In genomic region chr8:123708729-123709128, GRCm38 (mm10) we compare ENCODE assay signal across 28 mouse cellular contexts. TPM values are rescaled to one million over a fixed set of nuclear protein-coding genes. Genes with fewer than 3 reads are reported as not detected.
A peak's percentile ranks its signal among the peaks of the same experiment; 100 is the strongest.
DNase-seq lines count a peak whose midpoint lies in the region; ATAC-seq and TF ChIP-seq lines count a peak whose summit lies in the region.
"Had no signal": no experiment of that assay in that cellular context is flagged by ENCODE, and none has a peak within 500 bp of the region (broad histone marks: within the 10 kb centered on the region; RNA-seq: fewer than 3 reads in every experiment).

No protein-coding gene starts in this region.

- no peaks in the 10 kb centered on the region for H3K27me3 ChIP-seq in liver, adult 2 months (ENCODE audit: control insufficient read depth, insufficient read depth, low read length)
- no peaks in the 10 kb centered on the region for H3K27me3 ChIP-seq in liver, postnatal 0 days (ENCODE audit: insufficient read depth, low read length)
- H3K27me3 ChIP-seq in intestine, embryonic 15.5 days (replicated peaks): no peaks in the 10 kb centered on the region
- H3K27me3 ChIP-seq in stomach, embryonic 15.5 days (replicated peaks): no peaks in the 10 kb centered on the region
- no peaks in the 10 kb centered on the region for H3K27me3 ChIP-seq in heart, adult 2 months (ENCODE audit: control insufficient read depth, insufficient read depth, low read length)
- H3K27me3 ChIP-seq: embryonic facial prominence, embryonic 15.5 days; midbrain, embryonic 13.5 days had no signal

- no peak for ATAC-seq in liver, postnatal 0 days
- peak; percentile 96 for ATAC-seq in intestine, embryonic 15.5 days
- ATAC-seq in stomach, embryonic 15.5 days (ENCODE audit: insufficient read depth, low FRiP score, low read depth): 0 out of 2 replicates have a peak, but pooled peaks have one; percentile 47
- ATAC-seq: activated CD4-positive, CD25-positive, alpha-beta regulatory T cell, adult 4 months; CD4-positive, CD25-positive, alpha-beta regulatory T cell, adult 4 months; forebrain, embryonic 14.5 days; inflammation-experienced regulatory T-cells, adult 6 months; midbrain, embryonic 13.5 days had no signal

- H3K9me3 ChIP-seq in liver, postnatal 0 days (ENCODE audit: low read length): no peaks in the 10 kb centered on the region
- no peaks in the 10 kb centered on the region for H3K9me3 ChIP-seq in intestine, embryonic 15.5 days
- H3K9me3 ChIP-seq in stomach, embryonic 15.5 days: no peaks in the 10 kb centered on the region
- H3K9me3 ChIP-seq: embryonic facial prominence, embryonic 10.5 days; embryonic facial prominence, embryonic 15.5 days; heart, embryonic 13.5 days; liver, embryonic 15.5 days; lung, embryonic 15.5 days; midbrain, embryonic 13.5 days had no signal

- H3K79me2 ChIP-seq in liver, adult 2 months (ENCODE audit: control insufficient read depth, insufficient read depth, low read length): no peaks in the 10 kb centered on the region
- H3K79me2 ChIP-seq in heart, adult 2 months (replicated peaks; ENCODE audit: control insufficient read depth, insufficient read depth, low read length): no peaks in the 10 kb centered on the region

- H3K4me3 ChIP-seq in liver, adult 2 months (ENCODE audit: insufficient read depth, low read depth, low read length): no peak overlapping the region
- H3K4me3 ChIP-seq in liver, postnatal 0 days (ENCODE audit: low read depth, low read length): no peak overlapping the region
- no peak overlapping the region for H3K4me3 ChIP-seq in intestine, embryonic 15.5 days (replicated peaks)
- no peak overlapping the region for H3K4me3 ChIP-seq in stomach, embryonic 15.5 days (replicated peaks)
- no peak overlapping the region for H3K4me3 ChIP-seq in heart, adult 2 months
- H3K4me3 ChIP-seq: embryonic facial prominence, embryonic 10.5 days; embryonic facial prominence, embryonic 15.5 days; heart, embryonic 13.5 days; liver, embryonic 15.5 days; lung, embryonic 15.5 days; midbrain, embryonic 13.5 days had no signal

- no peak overlapping the region for H3K27ac ChIP-seq in liver, adult 2 months (replicated peaks; ENCODE audit: insufficient read depth, low read depth, low read length)
- no peak overlapping the region for H3K27ac ChIP-seq in liver, postnatal 0 days (ENCODE audit: low read depth)
- H3K27ac ChIP-seq in intestine, embryonic 15.5 days: no peak overlapping the region
- H3K27ac ChIP-seq in stomach, embryonic 15.5 days: no peak overlapping the region
- no peak overlapping the region for H3K27ac ChIP-seq in heart, adult 2 months
- H3K27ac ChIP-seq: embryonic facial prominence, embryonic 10.5 days; embryonic facial prominence, embryonic 15.5 days; heart, embryonic 13.5 days; hindbrain, embryonic 14.5 days; liver, embryonic 15.5 days; lung, embryonic 15.5 days; midbrain, embryonic 13.5 days had no signal

- no peak for TF ChIP-seq EP300 in liver, postnatal 0 days (IDR thresholded peaks at IDR 0.05; ENCODE audit: low read depth)
- no peak for TF ChIP-seq EP300 in heart, adult 2 months (IDR thresholded peaks at IDR 0.05; ENCODE audit: insufficient read depth, low read depth, low read length)

- intact Hi-C loops in heart, adult 2 months (cut with DNase I): loop anchor here (10.0 kb wide), 1 partner anchor 56 kb away; no protein-coding TSS in a partner anchor

- no peak for TF ChIP-seq CTCF in liver, adult 2 months (IDR thresholded peaks at IDR 0.05; ENCODE audit: low read depth, low read length)
- TF ChIP-seq CTCF in liver, postnatal 0 days (IDR thresholded peaks at IDR 0.05; ENCODE audit: low read depth): no peak
- TF ChIP-seq CTCF in heart, adult 2 months (IDR thresholded peaks at IDR 0.05): no peak

- no peaks in the 10 kb centered on the region for H3K36me3 ChIP-seq in liver, adult 2 months (ENCODE audit: control insufficient read depth, insufficient read depth, low read length)
- no peaks in the 10 kb centered on the region for H3K36me3 ChIP-seq in liver, postnatal 0 days (replicated peaks; ENCODE audit: insufficient read depth, low read length)
- no peaks in the 10 kb centered on the region for H3K36me3 ChIP-seq in intestine, embryonic 15.5 days
- no peaks in the 10 kb centered on the region for H3K36me3 ChIP-seq in stomach, embryonic 15.5 days
- H3K36me3 ChIP-seq in heart, adult 2 months (ENCODE audit: control insufficient read depth, insufficient read depth, low read length): no peaks in the 10 kb centered on the region
- H3K36me3 ChIP-seq: embryonic facial prominence, embryonic 10.5 days; embryonic facial prominence, embryonic 15.5 days; heart, embryonic 13.5 days; liver, embryonic 15.5 days; lung, embryonic 15.5 days; midbrain, embryonic 13.5 days had no signal

- DNase-seq in liver, adult 2 months (ENCODE audit: extremely low read depth, low read depth, low spot score): peak; percentile 33
- no peak for DNase-seq in liver, postnatal 0 days
- DNase-seq in urinary bladder, postnatal 4 days (ENCODE audit: low spot score in 2 of 2): no peak
- DNase-seq in heart, adult 2 months: no peak
- DNase-seq in retina, postnatal 1 day: no peak
- DNase-seq: adrenal gland, adult 8-10 months; cerebellum, adult 2 months; cerebellum, postnatal 14 days; gastrocnemius, postnatal 25 days; heart, adult 18-20 months; heart, postnatal 10 days; kidney, postnatal 14 days; liver; lung, postnatal 36 days; right cerebral cortex, postnatal 14 days had no signal

- H3K9ac ChIP-seq in liver, adult 2 months (ENCODE audit: low read depth, low read length): no peak overlapping the region
- no peak overlapping the region for H3K9ac ChIP-seq in liver, postnatal 0 days (replicated peaks)
- H3K9ac ChIP-seq in intestine, embryonic 15.5 days: no peak overlapping the region
- H3K9ac ChIP-seq in stomach, embryonic 15.5 days: no peak overlapping the region
- H3K9ac ChIP-seq in heart, adult 2 months (ENCODE audit: low read depth, low read length): no peak overlapping the region
- H3K9ac ChIP-seq: embryonic facial prominence, embryonic 15.5 days; heart, embryonic 13.5 days; hindbrain, embryonic 14.5 days; liver, embryonic 15.5 days; lung, embryonic 15.5 days; midbrain, embryonic 13.5 days had no signal

- WGBS in liver, adult 2 months: 82% methylated on average over 8 of the region's 8 CpGs
- 69% methylated on average over 8 of the region's 8 CpGs for WGBS in liver, postnatal 0 days (ENCODE audit: insufficient replicate concordance)
- 45% methylated on average over 8 of the region's 8 CpGs for WGBS in intestine, embryonic 15.5 days
- 39% methylated on average over 8 of the region's 8 CpGs for WGBS in stomach, embryonic 15.5 days
- WGBS in heart, adult 2 months: 75% methylated on average over 8 of the region's 8 CpGs

- TF ChIP-seq POLR2A in liver, adult 2 months (IDR thresholded peaks at IDR 0.05; ENCODE audit: extremely low read depth, insufficient read depth, low read length): no peak
- TF ChIP-seq POLR2A in heart, adult 2 months (IDR thresholded peaks at IDR 0.05; ENCODE audit: insufficient read depth, low read depth, low read length): no peak

- H3K4me1 ChIP-seq in liver, adult 2 months (ENCODE audit: control insufficient read depth, insufficient read depth, low read length): peaks cover 17% of the 10 kb centered on the region
- H3K4me1 ChIP-seq in liver, postnatal 0 days (ENCODE audit: insufficient read depth): peaks cover 18% of the 10 kb centered on the region
- H3K4me1 ChIP-seq in intestine, embryonic 15.5 days (replicated peaks): peaks cover 18% of the 10 kb centered on the region
- H3K4me1 ChIP-seq in stomach, embryonic 15.5 days: peaks cover 20% of the 10 kb centered on the region
- H3K4me1 ChIP-seq in heart, adult 2 months (ENCODE audit: control insufficient read depth, insufficient read depth, low read length): no peaks in the 10 kb centered on the region
- H3K4me1 ChIP-seq: embryonic facial prominence, embryonic 15.5 days had no signal

- no peak overlapping the region for H3K4me2 ChIP-seq in liver, postnatal 0 days (ENCODE audit: low read depth, low read length)
- no peak overlapping the region for H3K4me2 ChIP-seq in intestine, embryonic 15.5 days (replicated peaks)
- H3K4me2 ChIP-seq in stomach, embryonic 15.5 days: no peak overlapping the region
- H3K4me2 ChIP-seq: embryonic facial prominence, embryonic 15.5 days; heart, embryonic 13.5 days; hindbrain, embryonic 14.5 days; liver, embryonic 15.5 days; lung, embryonic 15.5 days; midbrain, embryonic 13.5 days had no signal

RNA-seq across cellular contexts. Expression of gene Rhou, which starts 55.0 kb away (rescaled TPM):
- total RNA-seq in liver, adult 2 months (2014; rRNA removed): 25.6 and 41.1 TPM in 2 replicates
- 34.1 and 38.6 TPM in 2 replicates for polyA plus RNA-seq in liver, adult 2 months (2012; rRNA removed)
- polyA plus RNA-seq in liver, postnatal 0 days (2015; fragmentation: Nextera tagmentation; extraction: Ambion mirVana): 2.8 and 3.8 TPM in 2 replicates
- 6.4 and 7.6 TPM in 2 replicates for polyA plus RNA-seq in intestine, embryonic 15.5 days (2015; fragmentation: Nextera tagmentation; extraction: Ambion mirVana)
- 8.9 and 9.6 TPM in 2 replicates for polyA plus RNA-seq in stomach, embryonic 15.5 days (2015; fragmentation: Nextera tagmentation; extraction: Ambion mirVana)
- 1 to 10 TPM; 5.5 to 5.8 TPM for total RNA-seq in heart, adult 2 months (2021)
- polyA plus RNA-seq in heart, adult 2 months (2012; rRNA removed): 4.1 and 5.1 TPM in 2 replicates
- polyA plus RNA-seq: activated CD4-positive, CD25-positive, alpha-beta regulatory T cell, adult 4 months; inflammation-experienced regulatory T-cells, adult 6 months had no signal
